Comparison of ENCODE assay signal across 12 mouse cellular contexts in genomic region chr10:98966407-98967215, GRCm38 (mm10). TPM values are rescaled to one million over a fixed set of nuclear protein-coding genes. Genes with fewer than 3 reads are reported as not detected.
DNase-seq lines count a peak whose midpoint lies in the region; ATAC-seq and TF ChIP-seq lines count a peak whose summit lies in the region.
"Had no signal": no experiment of that assay in that cellular context is flagged by ENCODE, and none has a peak within 500 bp of the region (broad histone marks: within the 10 kb centered on the region; RNA-seq: fewer than 3 reads in every experiment).

No protein-coding gene starts in this region.

- H3K4me2 ChIP-seq in heart, embryonic 14.5 days (ENCODE audit: low read length) = peak overlapping the region; percentile 41; the same call in 1 of the 2 replicates
- H3K4me2 ChIP-seq in liver, postnatal 0 days (ENCODE audit: low read depth, low read length) = no peak overlapping the region
- no peak overlapping the region for H3K4me2 ChIP-seq in midbrain, embryonic 15.5 days
- H3K4me2 ChIP-seq: hindbrain, embryonic 15.5 days had no signal

- H3K36me3 ChIP-seq in heart, embryonic 14.5 days (ENCODE audit: control insufficient read depth, insufficient read depth, low read length) = peaks cover 15% of the 10 kb centered on the region
- no peaks in the 10 kb centered on the region for H3K36me3 ChIP-seq in liver, postnatal 0 days (replicated peaks; ENCODE audit: insufficient read depth, low read length)
- 0 out of 2 replicates have a peak, but pooled peaks cover 3% of the 10 kb centered on the region for H3K36me3 ChIP-seq in midbrain, embryonic 15.5 days (replicated peaks)

- no peak for TF ChIP-seq EP300 in liver, postnatal 0 days (IDR thresholded peaks at IDR 0.05; ENCODE audit: low read depth)

- 45% methylated on average over 13 of the region's 13 CpGs for WGBS in heart, embryonic 14.5 days
- 48% methylated on average over 13 of the region's 13 CpGs for WGBS in liver, postnatal 0 days (ENCODE audit: insufficient replicate concordance)
- WGBS in midbrain, embryonic 15.5 days = 92% methylated on average over 13 of the region's 13 CpGs

- TF ChIP-seq CTCF in liver, postnatal 0 days (IDR thresholded peaks at IDR 0.05; ENCODE audit: low read depth) = no peak

- no peak overlapping the region for H3K9ac ChIP-seq in heart, embryonic 14.5 days (ENCODE audit: low read length)
- H3K9ac ChIP-seq in liver, postnatal 0 days (replicated peaks) = no peak overlapping the region
- no peak overlapping the region for H3K9ac ChIP-seq in midbrain, embryonic 15.5 days
- H3K9ac ChIP-seq: hindbrain, embryonic 15.5 days had no signal

- no peak overlapping the region for H3K4me3 ChIP-seq in heart, embryonic 14.5 days (ENCODE audit: control insufficient read depth in 1 of 2, insufficient read depth in 1 of 2, low read depth in 1 of 2, low read length in 2 of 2)
- no peak overlapping the region for H3K4me3 ChIP-seq in liver, postnatal 0 days (ENCODE audit: low read depth, low read length)
- H3K4me3 ChIP-seq in midbrain, embryonic 15.5 days = no peak overlapping the region
- H3K4me3 ChIP-seq: forebrain, embryonic 10.5 days; hindbrain, embryonic 15.5 days had no signal

- peak overlapping the region; percentile 67 to 83 for H3K27ac ChIP-seq in heart, embryonic 14.5 days (replicated peaks in 1 of 2; ENCODE audit: control insufficient read depth in 1 of 2, insufficient read depth in 1 of 2, low read depth in 2 of 2, low read length in 2 of 2)
- no peak overlapping the region for H3K27ac ChIP-seq in liver, postnatal 0 days (ENCODE audit: low read depth)
- no peak overlapping the region for H3K27ac ChIP-seq in midbrain, embryonic 15.5 days
- H3K27ac ChIP-seq: forebrain, embryonic 10.5 days; hindbrain, embryonic 15.5 days had no signal

- H3K9me3 ChIP-seq in heart, embryonic 14.5 days (ENCODE audit: control insufficient read depth, low read length) = no peaks in the 10 kb centered on the region
- no peaks in the 10 kb centered on the region for H3K9me3 ChIP-seq in liver, postnatal 0 days (ENCODE audit: low read length)
- H3K9me3 ChIP-seq in midbrain, embryonic 15.5 days = no peaks in the 10 kb centered on the region
- H3K9me3 ChIP-seq: forebrain, embryonic 10.5 days; hindbrain, embryonic 15.5 days had no signal

- intact Hi-C loops in heart, postnatal 36 days (cut with DNase I) = no loop called here

- H3K4me1 ChIP-seq in heart, embryonic 14.5 days (ENCODE audit: control insufficient read depth in 2 of 2, insufficient read depth in 2 of 2, low read length in 2 of 2) = peaks cover 7 to 22% of the 10 kb centered on the region in 2 experiments
- peaks cover 8% of the 10 kb centered on the region; the same call in 1 of the 2 replicates for H3K4me1 ChIP-seq in liver, postnatal 0 days (ENCODE audit: insufficient read depth)
- no peaks in the 10 kb centered on the region; the same call in 1 of the 2 replicates for H3K4me1 ChIP-seq in midbrain, embryonic 15.5 days

- H3K27me3 ChIP-seq in heart, embryonic 14.5 days (ENCODE audit: control insufficient read depth, insufficient read depth, low read length) = no peaks in the 10 kb centered on the region
- H3K27me3 ChIP-seq in liver, postnatal 0 days (ENCODE audit: insufficient read depth, low read length) = no peaks in the 10 kb centered on the region
- no peaks in the 10 kb centered on the region for H3K27me3 ChIP-seq in midbrain, embryonic 15.5 days (replicated peaks)
- H3K27me3 ChIP-seq: hindbrain, embryonic 15.5 days had no signal

- peak; percentile 59; the same call in 1 of the 2 replicates for ATAC-seq in heart, embryonic 14.5 days (ENCODE audit: insufficient number of reproducible peaks, insufficient read depth, low FRiP score, low read depth)
- peak; percentile 31; the same call in 1 of the 2 replicates for ATAC-seq in liver, postnatal 0 days
- peak; percentile 60 for ATAC-seq in monocyte, adult 5-6 weeks (replicated peaks; ENCODE audit: insufficient number of reproducible peaks, low FRiP score, low TSS enrichment, poor library complexity, severe bottlenecking)
- ATAC-seq in midbrain, embryonic 15.5 days (replicated peaks) = no peak

- DNase-seq in heart, postnatal 36 days = no peak
- DNase-seq in liver, postnatal 0 days = no peak
- no peak for DNase-seq in liver
- peak; percentile 39 for DNase-seq in embryo, embryonic 11 days
- no peak for DNase-seq in frontal cortex, postnatal 10 days (ENCODE audit: low spot score in 2 of 2)
- DNase-seq: cerebellum, postnatal 36 days; thymus, postnatal 14 days had no signal

RNA-seq across cellular contexts. Expression of gene Atp2b1, which starts 52.4 kb away (rescaled TPM):
- polyA plus RNA-seq in heart, embryonic 14.5 days (2014; fragmentation: Nextera tagmentation; extraction: Ambion mirVana) = 86.3 and 86.4 TPM in 2 replicates
- total RNA-seq in heart, postnatal 36 days (2021) = 10 to 100 TPM; 69.0 to 69.9 TPM
- 33.3 and 37.0 TPM in 2 replicates for polyA plus RNA-seq in liver, postnatal 0 days (2015; fragmentation: Nextera tagmentation; extraction: Ambion mirVana)
- total RNA-seq in monocyte, adult 5-6 weeks (2017) = 167 to 305 TPM (median 212 TPM) in 3 replicates
- 216 and 232 TPM in 2 replicates for polyA plus RNA-seq in midbrain, embryonic 15.5 days (2015; fragmentation: Nextera tagmentation; extraction: Ambion mirVana)

Comparison
In these comparisons a context has a peak if more than half of its experiments do, and no peak if none do; other contexts are left out.
1. H3K27ac ChIP-seq: peak in heart, embryonic 14.5 days (2 of 2); none in liver, postnatal 0 days (single experiment) and midbrain, embryonic 15.5 days (single experiment).